Mouse (Mus musculus) cerebellum, adult 11-12 months (tissue): ENCODE data around the gene Rhox2f.
"Not testable (repeated sequence)": the region's sequence is repeated elsewhere in the genome, so short reads cannot be mapped to it uniquely, and the experiment has no call there.

Experiments used
- DNase-seq: peaks from one replicate; pipeline ENCODE4 v3.0.0; 2022

Gene Rhox2f

DNA sequence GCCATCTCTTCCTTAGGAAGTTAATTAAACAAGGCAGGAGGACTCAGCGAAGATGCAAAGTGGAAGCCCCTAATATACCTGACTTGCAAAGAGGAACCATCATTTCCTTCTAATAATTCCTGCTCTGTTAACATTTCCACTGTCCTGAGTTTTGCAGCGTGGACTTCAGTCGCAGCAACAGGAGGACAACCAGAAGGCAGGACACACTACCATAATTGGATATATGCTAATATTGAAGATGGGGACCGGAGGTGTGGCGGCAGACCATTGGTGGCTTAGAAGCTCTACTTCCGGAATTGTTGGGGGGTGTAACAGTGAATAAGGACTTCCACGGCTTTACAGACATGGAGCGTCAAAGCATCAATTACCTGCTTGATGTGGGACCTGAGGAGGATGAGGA lies at the start of gene Rhox2f:
Rhox2f (plus strand) TSS at position 301 of the 400 bp plus-strand sequence.
- not testable (repeated sequence) for DNase-seq

- not testable (repeated sequence) for DNase-seq
Measured at GRCm38 (mm10) chrX:37530152-37530551, 41.1 kb upstream of the Rhox2f start, which contains the start of gene Rhox2e. Gene Rhox2e, plus strand, starts transcription at chrX:37530452.

- DNase-seq: not testable (repeated sequence)
Measured at GRCm38 (mm10) chrX:37541719-37542118, 29.5 kb upstream of the Rhox2f start, which contains the start of gene Rhox3e. Gene Rhox3e, plus strand, starts transcription at chrX:37542019.

DNA sequence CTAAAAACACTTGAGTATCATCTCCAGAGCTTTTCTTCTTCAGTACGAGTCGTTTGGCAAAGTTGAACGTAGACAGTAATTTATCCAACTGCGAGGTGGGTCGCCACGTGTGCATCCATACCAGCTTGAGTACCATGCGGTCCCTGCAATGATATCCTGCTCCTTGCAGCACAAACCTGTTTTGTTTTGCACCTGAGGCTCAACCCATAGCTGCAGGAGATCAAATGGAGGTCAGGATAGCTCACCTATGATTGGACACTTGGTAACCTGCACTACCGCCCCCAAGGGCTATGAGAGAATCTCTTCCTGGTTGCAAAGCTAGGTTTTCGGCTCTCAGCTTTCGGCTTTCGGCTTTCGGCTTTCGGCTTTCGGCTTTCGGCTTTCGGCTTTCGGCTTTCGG lies 14.1 kb upstream of the Rhox2f start, which contains the start of gene Rhox4e:
Rhox4e (plus strand) TSS at position 301 of the 400 bp plus-strand sequence.
- DNase-seq: not testable (repeated sequence)

- DNase-seq: not testable (repeated sequence)
Measured at GRCm38 (mm10) chrX:37572638-37573037, 1.4 kb downstream of the Rhox2f start.

- DNase-seq: not testable (repeated sequence)
Measured at GRCm38 (mm10) chrX:37580692-37581091, 9.5 kb downstream of the Rhox2f start, which contains the start of gene Rhox3f. Gene Rhox3f, plus strand, starts transcription at chrX:37580992.

GRCm38 (mm10) chrX:37607604-37608003 lies 36.4 kb downstream of the Rhox2f start, which contains the start of gene Rhox4f:
Gene Rhox4f, minus strand, starts transcription at chrX:37607704.
- not testable (repeated sequence) for DNase-seq
